Mouse (Mus musculus) T-cell, adult 2 months (primary cell): ENCODE measurements around the gene Mrgprb5.
"Not testable (repeated sequence)": the region's sequence is repeated elsewhere in the genome, so short reads cannot be mapped to it uniquely, and the experiment has no call there.

Source experiments
- DNase-seq: peaks from one replicate; pipeline ENCODE4 v3.0.0; 2022; ENCODE audit warnings: low spot score

The Mrgprb5 gene

GRCm38 (mm10) chr7:48168919-48169318 is at the start of gene Mrgprb5:
Gene Mrgprb5, minus strand, starts transcription at chr7:48169019.
- no peak for DNase-seq

DNA sequence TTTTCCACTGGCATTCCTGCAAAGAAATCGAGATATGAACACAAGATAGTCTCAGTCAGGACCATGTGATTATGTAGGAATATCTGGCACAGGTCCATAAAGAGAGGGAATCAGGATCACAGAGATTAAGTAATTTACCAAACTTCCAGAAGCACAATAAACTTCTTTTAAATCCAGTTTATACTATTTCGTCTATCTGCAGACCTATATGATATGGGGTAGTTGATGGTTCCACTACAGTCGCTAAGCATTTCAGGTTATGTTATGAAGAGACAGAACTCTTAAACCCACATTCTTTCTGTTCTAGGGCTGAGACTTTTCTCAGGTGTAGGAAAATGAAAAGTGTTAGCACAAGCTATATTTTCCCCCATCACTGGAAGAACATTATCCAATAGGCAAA is 30.4 kb upstream of the Mrgprb5 start, which contains the start of gene Mrgprb4:
Mrgprb4 (minus strand) TSS at position 101 of the 400 bp plus-strand sequence.
- no peak for DNase-seq

- DNase-seq: no peak
Measured at GRCm38 (mm10) chr7:48167471-48167870, 1.3 kb downstream of the Mrgprb5 start.

DNA sequence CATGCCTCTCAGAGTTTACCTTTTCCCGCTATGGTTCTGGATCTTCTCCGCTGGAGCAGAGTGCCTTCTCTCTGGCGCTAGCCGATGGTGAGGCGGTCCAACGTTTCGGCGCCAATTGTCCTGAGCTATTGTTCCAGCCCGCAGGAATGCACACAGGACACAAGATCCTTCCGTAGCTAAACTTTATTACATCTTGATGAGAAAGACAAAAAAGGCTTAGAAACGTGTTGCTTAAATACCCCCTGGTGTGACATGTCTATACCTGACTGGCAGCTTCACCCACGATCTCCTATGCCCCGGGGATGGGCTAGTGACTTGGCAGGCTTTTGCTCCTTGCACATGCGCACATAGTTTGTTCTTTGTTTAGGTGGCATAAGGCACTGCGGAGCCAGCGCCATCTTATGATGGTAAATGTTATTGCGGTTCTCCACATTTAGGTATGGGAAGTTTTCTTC is 30.5 kb downstream of the Mrgprb5 start:
- peak; percentile 3 for DNase-seq

DNA sequence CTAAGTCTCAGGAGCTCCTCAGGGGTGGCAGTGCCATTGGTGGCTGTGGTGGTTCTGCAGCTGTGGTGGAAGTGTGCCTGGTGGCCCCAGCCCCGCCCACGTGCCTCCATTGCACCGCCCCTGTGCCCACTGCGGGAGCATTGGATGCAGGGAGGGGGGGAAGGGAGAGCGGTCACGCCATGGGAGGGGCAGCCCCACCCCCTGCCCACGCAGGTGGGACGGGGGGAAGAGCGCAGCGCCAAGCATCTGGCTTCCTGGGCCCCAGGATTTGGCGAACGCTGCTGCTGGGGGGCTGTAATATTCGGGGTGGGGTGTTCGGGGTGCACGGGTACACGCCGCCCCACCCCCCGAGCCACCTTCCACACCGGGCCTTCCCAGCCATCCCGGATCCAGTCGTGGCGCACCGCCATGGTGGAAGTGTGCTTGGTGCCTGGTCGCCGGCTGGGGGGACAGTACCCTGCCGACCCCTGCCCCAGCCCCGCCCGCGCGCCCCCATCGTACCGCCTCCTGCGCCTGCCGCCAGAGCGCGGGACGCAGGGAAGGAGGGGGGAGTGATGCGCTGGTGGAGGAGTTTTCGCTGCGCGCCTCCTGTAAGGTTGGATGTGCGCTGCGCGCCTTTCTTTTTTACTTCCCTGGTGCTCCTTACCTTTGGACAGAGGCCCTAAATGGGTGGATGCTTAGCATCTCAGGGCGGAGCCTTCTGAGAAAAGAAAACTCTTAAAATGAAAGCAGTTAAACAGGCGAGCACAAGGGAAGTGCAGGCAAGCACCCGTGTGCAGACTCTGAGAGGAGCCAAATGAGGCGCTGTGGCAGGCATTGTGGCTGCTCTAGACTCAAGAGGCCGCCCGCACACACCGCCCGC is 31.4 kb downstream of the Mrgprb5 start:
- DNase-seq: peak; percentile 1

DNA sequence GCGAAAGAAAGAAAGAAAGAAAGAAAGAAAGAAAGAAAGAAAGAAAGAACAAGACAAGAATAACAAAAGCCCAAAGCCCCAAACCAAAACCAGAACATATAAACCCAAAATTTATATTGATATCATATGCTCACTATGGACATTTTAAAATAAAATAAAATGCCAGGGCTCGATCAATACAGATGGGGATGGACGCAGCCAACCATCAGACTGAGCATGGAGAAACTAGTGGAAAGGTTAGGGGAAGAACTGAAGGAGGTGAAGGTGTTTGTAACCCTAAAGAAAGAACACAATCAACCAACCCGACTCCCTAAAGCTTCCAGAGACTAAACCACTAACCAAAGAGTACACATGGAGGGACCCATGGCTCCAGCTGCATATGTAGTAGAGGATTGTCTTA is 36.1 kb downstream of the Mrgprb5 start:
- no peak for DNase-seq

GRCm38 (mm10) chr7:48132247-48132646 is 36.6 kb downstream of the Mrgprb5 start:
- DNase-seq: not testable (repeated sequence)

- DNase-seq: not testable (repeated sequence)
Measured at GRCm38 (mm10) chr7:48131820-48132219, 37.0 kb downstream of the Mrgprb5 start.

DNA sequence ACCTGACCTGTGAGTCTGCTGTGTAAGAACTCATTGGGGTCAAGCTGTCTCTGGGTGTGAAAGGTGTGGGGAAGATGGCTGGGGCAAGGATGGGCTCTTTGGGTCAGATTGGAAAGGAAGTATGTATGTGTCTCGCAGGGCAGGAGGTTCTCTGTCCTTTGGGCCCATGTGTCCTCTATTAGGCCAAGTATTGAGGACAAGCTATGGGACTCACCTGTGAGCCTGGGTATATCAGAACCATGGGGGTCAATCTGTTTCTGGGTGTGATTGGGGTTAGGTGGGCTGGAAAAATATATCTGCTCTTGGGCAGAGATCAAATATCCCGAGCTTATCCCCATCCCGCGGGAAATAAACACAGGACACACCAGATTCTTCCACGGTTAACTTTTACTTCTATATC is 45.0 kb downstream of the Mrgprb5 start:
- no peak for DNase-seq
